Mouse (Mus musculus): Measurements from ENCODE around the gene Fbrsl1.

DNA sequence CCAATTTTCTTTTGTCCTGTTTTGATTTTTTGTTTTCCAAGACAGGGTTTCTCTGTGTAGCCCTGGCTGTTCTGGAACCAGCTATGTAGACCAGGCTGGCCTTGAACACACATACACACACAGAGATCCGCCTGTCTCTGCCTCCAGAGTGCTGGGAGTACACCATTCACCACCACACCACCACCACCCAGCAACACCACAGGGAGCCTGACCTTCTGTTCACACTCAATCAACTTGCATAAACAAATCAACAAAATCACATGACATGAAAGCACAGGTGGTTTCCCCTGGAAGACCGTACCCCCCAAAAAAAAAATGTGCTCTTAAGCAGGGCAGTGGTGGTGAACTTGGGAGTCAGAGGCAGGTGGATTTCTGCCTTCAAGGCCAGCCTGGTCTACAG, 3.8 kb downstream of the Fbrsl1 start:
- TF ChIP-seq POLR2A (IDR thresholded peaks at IDR 0.05; ENCODE audit: insufficient read depth, low read depth, low read length) (no peak), CTCF (IDR thresholded peaks at IDR 0.05) (no peak), EP300 (IDR thresholded peaks at IDR 0.05; ENCODE audit: insufficient read depth, low read depth, low read length) (no peak)

All from heart, adult 2 months (tissue).